ENCODE assay signal across 24 mouse cellular contexts in the genomic region with DNA sequence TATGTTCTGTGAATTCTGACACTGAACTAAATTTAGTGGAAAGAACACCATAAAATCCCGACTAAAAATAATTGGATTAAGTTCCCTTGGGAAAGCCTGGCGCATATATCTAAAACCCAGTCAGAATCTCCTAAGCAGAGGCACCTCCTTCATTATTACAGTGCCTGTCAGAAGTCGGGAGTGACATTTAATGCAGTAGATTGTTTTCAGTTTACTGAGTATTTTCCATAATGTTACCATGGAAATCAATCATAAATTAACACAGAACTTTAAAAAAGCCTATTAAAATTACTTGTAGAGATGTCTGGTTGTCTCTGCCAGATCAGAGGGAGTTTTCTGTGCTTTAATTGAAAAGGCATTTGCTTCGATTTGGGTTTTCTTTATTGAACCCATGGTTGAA. TPM values are rescaled to one million over a fixed set of nuclear protein-coding genes. Genes with fewer than 3 reads are reported as not detected.
DNase-seq lines count a peak whose midpoint lies in the region; ATAC-seq and TF ChIP-seq lines count a peak whose summit lies in the region.
"Had no signal": no experiment of that assay in that cellular context is flagged by ENCODE, and none has a peak within 500 bp of the region (broad histone marks: within the 10 kb centered on the region; RNA-seq: fewer than 3 reads in every experiment).

No protein-coding gene starts in this region.

- 22% methylated on average over 4 of the region's 4 CpGs for WGBS in forebrain, embryonic 13.5 days
- WGBS in forebrain, embryonic 11.5 days: 39% methylated on average over 4 of the region's 4 CpGs
- WGBS in midbrain, embryonic 10.5 days: 66% methylated on average over 4 of the region's 4 CpGs
- 14% methylated on average over 4 of the region's 4 CpGs for whole genome bisulfite sequencing in midbrain, embryonic 16.5 days
- WGBS in forebrain, postnatal 0 days: 18% methylated on average over 4 of the region's 4 CpGs

- no peaks in the 10 kb centered on the region for H3K27me3 ChIP-seq in forebrain, embryonic 13.5 days
- no peaks in the 10 kb centered on the region for H3K27me3 ChIP-seq in forebrain, embryonic 11.5 days (ENCODE audit: control insufficient read depth, insufficient read depth, low read length)
- no peaks in the 10 kb centered on the region for H3K27me3 ChIP-seq in midbrain, embryonic 10.5 days (ENCODE audit: low read depth, poor library complexity, severe bottlenecking)
- H3K27me3 ChIP-seq in midbrain, embryonic 16.5 days (ENCODE audit: control insufficient read depth, insufficient read depth, low read depth, low read length): no peaks in the 10 kb centered on the region
- no peaks in the 10 kb centered on the region for H3K27me3 ChIP-seq in forebrain, postnatal 0 days (ENCODE audit: insufficient read depth, low read length)
- H3K27me3 ChIP-seq: limb, embryonic 15.5 days; liver, embryonic 15.5 days; Patski had no signal

- no peaks in the 10 kb centered on the region for H3K36me3 ChIP-seq in forebrain, embryonic 13.5 days (ENCODE audit: poor library complexity, severe bottlenecking)
- no peaks in the 10 kb centered on the region for H3K36me3 ChIP-seq in forebrain, embryonic 11.5 days (ENCODE audit: control insufficient read depth, insufficient read depth, low read length)
- no peaks in the 10 kb centered on the region for H3K36me3 ChIP-seq in midbrain, embryonic 10.5 days
- no peaks in the 10 kb centered on the region for H3K36me3 ChIP-seq in midbrain, embryonic 16.5 days (ENCODE audit: control insufficient read depth, insufficient read depth, low read length)
- no peaks in the 10 kb centered on the region for H3K36me3 ChIP-seq in forebrain, postnatal 0 days (ENCODE audit: insufficient read depth)
- H3K36me3 ChIP-seq: limb, embryonic 15.5 days; liver, embryonic 15.5 days had no signal

- peaks cover 19% of the 10 kb centered on the region for H3K4me1 ChIP-seq in forebrain, embryonic 13.5 days
- no peaks in the 10 kb centered on the region for H3K4me1 ChIP-seq in forebrain, embryonic 11.5 days (replicated peaks; ENCODE audit: control insufficient read depth, insufficient read depth, low read length)
- H3K4me1 ChIP-seq in midbrain, embryonic 10.5 days: peaks cover 12% of the 10 kb centered on the region
- peaks cover 11% of the 10 kb centered on the region; the same call in 1 of the 2 replicates for H3K4me1 ChIP-seq in midbrain, embryonic 16.5 days (ENCODE audit: control insufficient read depth, insufficient read depth, low read length)
- peaks cover 11% of the 10 kb centered on the region; the same call in 1 of the 2 replicates for H3K4me1 ChIP-seq in forebrain, postnatal 0 days (ENCODE audit: insufficient read depth)
- H3K4me1 ChIP-seq: liver, embryonic 15.5 days had no signal

- no peak for DNase-seq in forebrain, embryonic 11.5 days (ENCODE audit: low spot score)
- DNase-seq in midbrain, embryonic 10.5 days (ENCODE audit: low spot score): no peak
- no peak for DNase-seq in forebrain, postnatal 0 days
- DNase-seq in retina, embryonic 14.5 days (ENCODE audit: low spot score): peak; percentile 27
- no peak for DNase-seq in kidney, postnatal 25 days
- DNase-seq in cerebellum, adult 9-11 months: no peak
- DNase-seq: adrenal gland, adult 8-10 months; cerebellum, adult 11-12 months; cerebellum, postnatal 36 days; gastrocnemius, postnatal 10 days; heart, adult 2 months; heart, postnatal 36 days; kidney, adult 2 months had no signal

- H3K9me3 ChIP-seq in forebrain, embryonic 13.5 days (replicated peaks): no peaks in the 10 kb centered on the region
- no peaks in the 10 kb centered on the region for H3K9me3 ChIP-seq in forebrain, embryonic 11.5 days (ENCODE audit: control insufficient read depth, low read length)
- H3K9me3 ChIP-seq in midbrain, embryonic 10.5 days (replicated peaks): no peaks in the 10 kb centered on the region
- H3K9me3 ChIP-seq in midbrain, embryonic 16.5 days (replicated peaks; ENCODE audit: control insufficient read depth, low read length, poor library complexity, severe bottlenecking): no peaks in the 10 kb centered on the region
- H3K9me3 ChIP-seq in forebrain, postnatal 0 days (ENCODE audit: low read length): no peaks in the 10 kb centered on the region
- H3K9me3 ChIP-seq: limb, embryonic 15.5 days; liver, embryonic 15.5 days had no signal

- no peak overlapping the region for H3K4me3 ChIP-seq in forebrain, embryonic 13.5 days
- H3K4me3 ChIP-seq in forebrain, embryonic 11.5 days (ENCODE audit: low read depth, low read length): no peak overlapping the region
- no peak overlapping the region for H3K4me3 ChIP-seq in midbrain, embryonic 10.5 days
- H3K4me3 ChIP-seq in midbrain, embryonic 16.5 days (ENCODE audit: low read depth, low read length): no peak overlapping the region
- H3K4me3 ChIP-seq in forebrain, postnatal 0 days (ENCODE audit: low read depth, low read length): no peak overlapping the region
- H3K4me3 ChIP-seq: heart, adult 2 months; limb, embryonic 15.5 days; liver, embryonic 15.5 days had no signal

- H3K9ac ChIP-seq in forebrain, embryonic 13.5 days: no peak overlapping the region
- no peak overlapping the region for H3K9ac ChIP-seq in forebrain, embryonic 11.5 days (ENCODE audit: low read length)
- no peak overlapping the region for H3K9ac ChIP-seq in midbrain, embryonic 16.5 days (ENCODE audit: low read depth, low read length)
- H3K9ac ChIP-seq in forebrain, postnatal 0 days: no peak overlapping the region
- H3K9ac ChIP-seq: limb, embryonic 15.5 days; liver, embryonic 15.5 days had no signal

- 0 out of 2 replicates have a peak overlapping the region, but pooled peaks have one; percentile 7 for H3K4me2 ChIP-seq in forebrain, embryonic 13.5 days
- H3K4me2 ChIP-seq in forebrain, embryonic 11.5 days (ENCODE audit: low read depth, low read length, severe bottlenecking): no peak overlapping the region
- no peak overlapping the region for H3K4me2 ChIP-seq in midbrain, embryonic 16.5 days (ENCODE audit: low read length)
- peak overlapping the region; percentile 32; the same call in 1 of the 2 replicates for H3K4me2 ChIP-seq in forebrain, postnatal 0 days (ENCODE audit: low read depth)
- H3K4me2 ChIP-seq: limb, embryonic 15.5 days; liver, embryonic 15.5 days had no signal

- TF ChIP-seq CTCF in forebrain, postnatal 0 days (IDR thresholded peaks at IDR 0.05; ENCODE audit: low read depth): no peak

- H3K27ac ChIP-seq in forebrain, embryonic 13.5 days: no peak overlapping the region
- H3K27ac ChIP-seq in forebrain, embryonic 11.5 days (ENCODE audit: low read depth, low read length): no peak overlapping the region
- 0 out of 2 replicates have a peak overlapping the region, but pooled peaks have one; percentile 24 for H3K27ac ChIP-seq in midbrain, embryonic 10.5 days (replicated peaks)
- H3K27ac ChIP-seq in midbrain, embryonic 16.5 days (ENCODE audit: low read length): no peak overlapping the region
- H3K27ac ChIP-seq in forebrain, postnatal 0 days (ENCODE audit: low read depth, low read length): peak overlapping the region; percentile 73
- H3K27ac ChIP-seq: heart, adult 2 months; limb, embryonic 15.5 days; liver, embryonic 15.5 days; stomach, postnatal 0 days had no signal

- peak; percentile 57; the same call in 1 of the 2 replicates for ATAC-seq in forebrain, embryonic 13.5 days
- ATAC-seq in forebrain, embryonic 11.5 days (replicated peaks; ENCODE audit: low FRiP score): no peak
- no peak; the same call in 1 of the 2 replicates for ATAC-seq in midbrain, embryonic 16.5 days
- ATAC-seq in forebrain, postnatal 0 days: peak; percentile 88
- ATAC-seq: CD4-positive, CD25-positive, alpha-beta regulatory T cell, adult 4 months; inflammation-experienced regulatory T-cells, adult 6 months; lung, postnatal 0 days; Patski had no signal

RNA-seq across cellular contexts. Expression of gene Gadl1, which starts 33.2 kb away (rescaled TPM):
- 0.28 and 0.30 TPM in 2 replicates for polyA plus RNA-seq in forebrain, embryonic 13.5 days (2015; fragmentation: Nextera tagmentation; extraction: Ambion mirVana)
- 0.19 and 0.32 TPM in 2 replicates for polyA plus RNA-seq in forebrain, embryonic 11.5 days (2014; fragmentation: Nextera tagmentation; extraction: Ambion mirVana)
- polyA plus RNA-seq in midbrain, embryonic 10.5 days (2016; fragmentation: Nextera tagmentation; extraction: Ambion mirVana): 0.16 and 0.54 TPM in 2 replicates
- polyA plus RNA-seq in midbrain, embryonic 16.5 days (2015; fragmentation: Nextera tagmentation; extraction: Ambion mirVana): 0.13 and 0.29 TPM in 2 replicates
- 0.19 and 0.54 TPM in 2 replicates for total RNA-seq in forebrain, postnatal 0 days (2014; rRNA removed)
- polyA plus RNA-seq in forebrain, postnatal 0 days (2015; fragmentation: Nextera tagmentation; extraction: Ambion mirVana): 0.28 and 0.50 TPM in 2 replicates
- total RNA-seq: ES-E14; heart, adult 2 months; heart, postnatal 36 days; neutrophil, adult 5-6 weeks had no signal
- polyA plus RNA-seq: CD4-positive, CD25-positive, alpha-beta regulatory T cell, adult 4 months; inflammation-experienced regulatory T-cells, adult 6 months; kidney, adult 2 months had no signal

Comparison
In these comparisons a context has a peak if more than half of its experiments do, and no peak if none do; other contexts are left out.
1. ATAC-seq: peak in forebrain, embryonic 13.5 days (single experiment) and forebrain, postnatal 0 days (single experiment); none in forebrain, embryonic 11.5 days (single experiment) and midbrain, embryonic 16.5 days (single experiment).
2. H3K27ac ChIP-seq: peak in midbrain, embryonic 10.5 days (single experiment) and forebrain, postnatal 0 days (single experiment); none in forebrain, embryonic 13.5 days (single experiment), forebrain, embryonic 11.5 days (single experiment) and midbrain, embryonic 16.5 days (single experiment).
3. H3K4me2 ChIP-seq: peak in forebrain, embryonic 13.5 days (single experiment) and forebrain, postnatal 0 days (single experiment); none in forebrain, embryonic 11.5 days (single experiment) and midbrain, embryonic 16.5 days (single experiment).